Mouse (Mus musculus) cerebellum, adult 2 months (tissue): ENCODE results near the gene Tex35. TPM values are rescaled to one million over a fixed set of nuclear protein-coding genes. Genes with fewer than 3 reads are reported as not detected.

Source experiments
- DNase-seq, 2 experiments: peaks; one replicate each; pipeline ENCODE4 v3.0.0; 2021
- H3K27ac ChIP-seq: fragments of 200-500 bp; 2 replicates; pipeline ENCODE4 v1.5.1; 2012; ENCODE audit warnings: low read length, control low read depth, inconsistent platforms; ENCODE audit not compliant: insufficient read depth
- H3K27me3 ChIP-seq: fragments of 200-500 bp; 2 replicates; pipeline ENCODE4 v1.6.1; 2012; ENCODE audit warnings: inconsistent platforms, mild to moderate bottlenecking, low read length, moderate library complexity; ENCODE audit not compliant: control insufficient read depth, insufficient read depth
- H3K4me1 ChIP-seq: fragments of 200-500 bp; 2 replicates; pipeline ENCODE4 v1.6.1; 2011; ENCODE audit warnings: low read length; ENCODE audit not compliant: control insufficient read depth, insufficient read depth
- H3K4me3 ChIP-seq: fragments of 200-500 bp; replicated peaks from 2 replicates; pipeline ENCODE3; 2011; ENCODE audit warnings: mild to moderate bottlenecking, low read depth, low read length, control low read depth; ENCODE audit not compliant: insufficient read depth
- CTCF ChIP-seq: fragments of 200-500 bp; IDR thresholded peaks from 2 replicates; pipeline ENCODE4 v1.5.1; 2011; ENCODE audit warnings: low read depth, mild to moderate bottlenecking, control low read depth, low read length, moderate library complexity, borderline replicate concordance; ENCODE audit not compliant: insufficient read depth
- POLR2A ChIP-seq: fragments of 200-500 bp; IDR thresholded peaks from 2 replicates; pipeline ENCODE4 v1.6.1; 2011; ENCODE audit warnings: low read length, control low read depth, borderline replicate concordance; ENCODE audit not compliant: insufficient read depth
- WGBS: fragments of 180-500 bp; shearing (Covaris S2); methylation state at CpG from one replicate; pipeline ENCODE4 v1.1.7; 2018; 5-methylcytosine and 5-hydroxymethylcytosine counted together
- polyA plus RNA-seq: library from polyadenylated mRNA; depleted of rRNA; stranded (reverse); fragments of >200 nt; gene quantifications from 2 replicates; pipeline ENCODE4 v1.2.3, GENCODE M21; 2012

The Tex35 gene
- polyA plus RNA-seq, 1 experiment: not detected

DNA sequence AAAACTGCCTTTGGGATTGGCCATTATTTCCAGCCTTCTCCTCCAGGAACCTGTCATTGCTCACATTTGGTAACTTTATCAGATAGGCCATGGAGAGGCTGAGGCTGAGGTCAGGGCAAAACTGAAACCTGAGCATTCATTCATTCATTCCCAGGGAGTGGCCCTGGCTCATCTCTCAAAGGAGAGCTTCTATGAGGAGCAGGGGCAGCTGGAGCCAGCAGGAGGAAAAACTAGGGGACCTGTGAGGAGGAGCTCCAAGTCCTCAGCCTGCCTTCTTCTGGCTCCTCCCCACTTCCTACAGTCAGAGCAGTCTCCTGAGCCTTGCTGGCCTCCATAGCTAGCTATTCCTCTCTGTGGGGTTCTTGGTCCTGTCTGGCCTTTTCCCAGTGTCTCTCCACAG is 40.2 kb downstream of the Tex35 start:
- Histone ChIP-seq H3K27me3 (no peaks in the 10 kb centered on the region), H3K27ac (no peak overlapping the region), H3K4me1 (no peaks in the 10 kb centered on the region), H3K4me3 (no peak overlapping the region)
- TF ChIP-seq POLR2A: no peak
- no peak for TF ChIP-seq CTCF
- DNase-seq: no peak

DNA sequence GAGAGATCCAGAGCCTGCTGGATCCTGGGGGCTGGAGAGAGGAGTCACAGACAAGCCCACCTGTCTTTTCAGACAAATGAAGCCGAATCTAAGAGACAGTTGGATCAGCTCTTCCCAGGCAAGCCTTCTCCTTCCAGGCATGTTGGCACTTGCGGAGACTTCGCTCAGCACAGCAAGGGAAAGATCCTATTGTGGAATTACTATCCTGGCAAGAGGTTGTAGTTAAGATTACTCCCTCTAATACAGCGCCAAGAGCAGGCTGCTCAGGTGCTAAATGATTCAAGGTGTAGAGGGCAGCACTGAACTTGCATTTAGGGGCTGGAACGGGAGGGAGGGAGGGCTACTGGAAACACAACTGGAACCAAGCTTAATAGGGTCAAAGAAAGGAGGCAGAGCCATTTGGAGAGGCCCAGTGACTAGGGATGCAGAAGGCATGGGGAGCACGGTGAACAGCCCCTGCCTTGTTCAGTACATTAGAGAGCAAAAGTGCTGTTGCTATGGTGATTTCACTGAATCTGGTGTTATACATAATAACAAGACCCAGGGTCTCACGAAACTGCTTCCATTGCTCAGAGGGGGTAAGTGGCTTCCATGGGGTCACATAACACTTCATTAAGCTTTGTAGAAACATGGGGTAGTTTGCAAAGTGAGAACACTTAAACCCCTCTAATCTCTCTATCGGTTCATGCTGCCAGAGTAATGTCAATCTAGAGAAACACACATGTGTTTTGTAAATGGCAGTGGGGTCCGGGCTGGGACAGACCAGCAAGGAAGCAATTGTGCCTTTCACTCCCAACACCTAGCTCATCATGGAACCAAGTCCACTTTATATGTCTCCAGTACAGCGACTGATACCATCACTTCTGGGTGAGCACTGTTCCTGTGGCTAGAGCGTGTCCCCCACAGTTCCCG is 42.4 kb downstream of the Tex35 start:
- Histone ChIP-seq H3K4me1 (no peaks in the 10 kb centered on the region), H3K27me3 (no peaks in the 10 kb centered on the region)
- 65% methylated on average over 12 of the region's 12 CpGs for WGBS

DNA sequence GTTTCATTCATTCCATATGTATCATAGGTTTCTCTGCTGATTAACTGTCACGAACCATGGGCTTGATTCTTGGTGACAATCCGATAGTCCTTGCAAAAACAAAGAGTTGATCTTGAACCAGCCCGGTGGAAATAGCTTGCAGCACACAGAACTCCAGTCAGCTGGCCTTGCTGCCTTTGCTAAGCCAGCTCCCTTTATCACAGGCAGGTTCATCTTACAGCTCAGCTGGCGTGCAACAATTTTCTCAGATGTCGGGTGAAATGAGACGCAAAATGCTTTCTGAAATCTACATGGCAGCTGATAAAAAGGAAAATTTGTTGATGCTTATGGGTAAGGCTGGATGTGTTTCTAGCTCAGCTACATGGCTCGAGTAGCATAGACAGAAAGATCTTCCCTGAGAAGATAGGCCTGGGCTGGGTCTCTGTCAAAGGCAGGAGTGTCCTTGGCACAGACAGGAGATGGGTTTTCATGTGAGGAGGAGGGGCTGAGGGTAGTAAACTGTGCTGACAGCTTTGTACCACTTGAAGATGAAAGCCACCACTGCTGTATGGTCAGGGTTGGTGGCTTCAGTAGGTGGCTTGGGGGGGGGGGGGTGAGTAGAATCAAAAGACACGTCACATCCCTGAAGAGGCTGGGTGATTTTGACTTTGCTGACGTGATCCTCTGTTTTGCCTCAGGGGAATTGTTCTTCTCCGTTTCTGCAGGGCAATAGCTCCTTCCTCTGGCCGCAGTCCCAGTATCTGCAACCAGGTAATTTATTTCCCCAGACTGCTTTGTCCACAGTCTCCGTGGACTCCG is 45.0 kb downstream of the Tex35 start:
- 61% methylated on average over 13 of the region's 13 CpGs for WGBS
- no peak overlapping the region for H3K27ac ChIP-seq
- TF ChIP-seq POLR2A: no peak
- TF ChIP-seq CTCF: no peak

More for the DNA sequence above, 42.4 kb downstream of the Tex35 start:
- no peak for DNase-seq
- H3K27ac ChIP-seq: no peak overlapping the region
- TF ChIP-seq CTCF (no peak), POLR2A (no peak)
- no peak overlapping the region for H3K4me3 ChIP-seq

DNA sequence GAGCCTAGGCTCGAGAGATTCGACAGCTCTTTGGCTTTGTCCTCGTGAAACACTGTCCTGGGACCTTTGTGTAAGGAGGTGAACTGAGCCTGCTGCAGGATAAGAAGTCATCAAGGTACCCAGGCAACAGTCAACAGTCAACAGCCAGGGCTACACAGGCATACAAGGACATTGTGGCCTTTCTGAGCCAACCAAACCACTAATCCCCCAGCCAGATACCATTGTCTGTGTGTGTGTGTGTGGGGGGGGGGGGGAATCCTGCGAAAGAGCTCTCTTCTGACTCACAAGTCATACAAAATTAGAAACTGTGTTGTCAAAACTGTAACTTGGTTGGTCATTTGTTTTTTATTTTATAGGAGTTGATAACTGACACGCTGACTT is 46.0 kb downstream of the Tex35 start:
- TF ChIP-seq CTCF (no peak), POLR2A (no peak)
- WGBS: 89% methylated on average over 5 of the region's 5 CpGs

More for the DNA sequence above, 45.0 kb downstream of the Tex35 start:
- H3K4me3 ChIP-seq: no peak overlapping the region
- H3K27me3 ChIP-seq: no peaks in the 10 kb centered on the region
- H3K4me1 ChIP-seq: 0 out of 2 replicates have a peak, but pooled peaks cover 3% of the 10 kb centered on the region
- no peak for DNase-seq

DNA sequence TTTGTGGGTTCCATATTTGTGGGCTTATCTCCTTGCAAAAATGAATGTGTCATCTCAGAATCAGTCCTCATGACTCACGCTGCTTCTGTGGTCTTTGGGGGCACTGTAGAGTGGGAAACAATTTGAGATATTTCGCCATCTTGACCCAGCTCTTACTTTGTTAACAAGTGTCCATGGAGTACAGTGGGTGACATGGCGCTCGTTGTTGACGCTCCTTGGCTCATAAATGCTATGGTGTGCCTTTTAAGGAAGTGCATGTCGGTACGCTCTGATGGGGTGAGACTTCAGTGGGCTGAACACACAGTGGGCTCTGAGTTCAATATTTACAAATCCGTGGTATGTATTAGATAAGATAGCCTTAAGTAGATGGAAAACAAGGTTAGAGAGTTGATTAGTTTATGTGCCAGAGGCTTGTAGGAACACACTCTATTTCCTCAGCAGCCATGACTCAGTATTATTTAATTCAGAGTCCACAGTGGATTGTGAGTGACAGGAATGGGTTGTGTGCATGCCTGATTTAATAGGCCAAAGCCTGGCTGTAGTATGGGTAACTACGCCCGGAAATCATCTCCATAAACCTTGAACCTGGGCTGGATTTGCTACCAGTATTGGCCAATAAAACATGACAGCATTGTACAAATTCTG is 46.6 kb downstream of the Tex35 start:
- Histone ChIP-seq H3K27ac (no peak overlapping the region), H3K27me3 (no peaks in the 10 kb centered on the region), H3K4me1 (0 out of 2 replicates have a peak, but pooled peaks cover 3% of the 10 kb centered on the region), H3K4me3 (no peak overlapping the region)
- 97% methylated on average over 10 of the region's 10 CpGs for WGBS
- TF ChIP-seq CTCF (no peak), POLR2A (no peak)
- no peak for DNase-seq

More for the DNA sequence above, 46.0 kb downstream of the Tex35 start:
- Histone ChIP-seq H3K27me3 (no peaks in the 10 kb centered on the region), H3K27ac (no peak overlapping the region), H3K4me1 (0 out of 2 replicates have a peak, but pooled peaks cover 3% of the 10 kb centered on the region), H3K4me3 (no peak overlapping the region)
- no peak for DNase-seq

DNA sequence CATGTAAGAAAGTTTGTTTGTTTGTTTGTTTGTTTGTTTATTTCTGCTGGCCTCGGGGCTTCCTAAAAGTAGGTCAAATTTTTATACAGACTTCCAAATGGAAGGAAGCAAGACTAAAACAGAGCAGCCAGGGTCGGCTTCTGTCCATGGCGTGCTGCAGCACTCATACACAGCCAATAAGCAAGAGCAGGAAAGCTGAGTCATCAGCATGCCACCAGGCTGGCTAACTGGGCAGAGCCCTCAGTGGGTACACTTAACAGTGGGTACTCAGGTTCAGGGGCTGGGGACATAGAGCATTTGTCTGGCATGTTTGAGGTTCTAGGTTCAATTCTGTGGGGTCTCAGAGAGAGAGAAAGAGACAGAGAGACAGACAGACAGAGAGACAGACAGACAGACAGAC is 47.3 kb downstream of the Tex35 start:
- Histone ChIP-seq H3K4me3 (no peak overlapping the region), H3K4me1 (0 out of 2 replicates have a peak, but pooled peaks cover 3% of the 10 kb centered on the region), H3K27ac (no peak overlapping the region), H3K27me3 (no peaks in the 10 kb centered on the region)
- no peak for TF ChIP-seq CTCF
- TF ChIP-seq POLR2A: no peak
- DNase-seq: no peak
- WGBS: 75% methylated on average over 3 of the region's 3 CpGs

DNA sequence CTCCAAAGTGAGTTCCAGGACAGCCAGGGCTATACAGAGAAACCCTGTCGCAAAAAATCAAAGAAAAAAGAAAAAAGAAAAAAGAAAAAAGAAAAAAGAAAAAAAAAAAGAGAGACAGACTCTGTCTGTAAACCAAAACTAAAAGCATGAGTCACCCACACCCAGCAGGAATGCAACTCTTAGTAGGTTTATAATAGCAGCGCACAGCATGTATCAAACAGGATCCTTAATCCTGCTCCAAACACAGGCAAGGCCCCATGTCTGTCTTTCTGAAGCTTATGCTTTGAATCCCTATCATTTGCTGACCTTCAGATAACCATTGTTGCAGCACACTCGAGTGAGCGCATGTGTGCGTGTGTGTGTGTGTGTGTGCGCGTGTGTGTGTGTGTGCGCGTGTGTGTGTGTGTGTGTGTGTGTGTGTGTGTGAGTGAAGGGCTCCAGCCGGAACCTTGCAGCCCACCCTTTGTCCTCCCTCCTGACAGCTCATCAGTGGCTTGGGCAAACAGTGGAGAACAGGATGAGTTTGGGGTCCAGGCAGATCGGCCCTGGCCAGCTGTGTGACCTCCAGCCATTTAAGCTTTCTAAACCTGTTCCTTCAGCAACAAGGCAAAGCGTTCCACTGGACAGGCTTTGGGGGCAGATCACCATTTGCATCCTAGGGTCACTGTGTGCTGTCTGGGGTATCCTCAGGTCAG is 47.9 kb downstream of the Tex35 start:
- DNase-seq: no peak
- H3K27ac ChIP-seq: no peak overlapping the region
- H3K4me3 ChIP-seq: no peak overlapping the region
- 0 out of 2 replicates have a peak, but pooled peaks cover 3% of the 10 kb centered on the region for H3K4me1 ChIP-seq
- H3K27me3 ChIP-seq: no peaks in the 10 kb centered on the region
- TF ChIP-seq CTCF (no peak), POLR2A (no peak)
- WGBS: 88% methylated on average over 12 of the region's 12 CpGs
